Mouse (Mus musculus) frontal cortex, adult (tissue): ENCODE measurements around the gene Ces1b.
A peak's percentile ranks its signal among the peaks of the same experiment; 100 is the strongest.

ENCODE experiments used
- ATAC-seq: cut with Nextera tagmentation; 2 replicates; pipeline ENCODE4 v1.9.2; 2017; ENCODE audit warnings: mild to moderate bottlenecking, moderate library complexity, mixed read lengths; ENCODE audit not compliant: low TSS enrichment

Ces1b gene

GRCm38 (mm10) chr8:93010286-93010685, 69.5 kb downstream of the Ces1b start:
- ATAC-seq, result peak; percentile 83
